Mouse (Mus musculus) naive thymus-derived CD4-positive, alpha-beta T cell, adult 2 months (primary cell): ENCODE measurements around the gene Fam89b.

Source experiments
- DNase-seq: peaks from one replicate; pipeline ENCODE4 v3.0.0-alpha.2; 2011; ENCODE audit warnings: low read depth

The Fam89b gene

DNA sequence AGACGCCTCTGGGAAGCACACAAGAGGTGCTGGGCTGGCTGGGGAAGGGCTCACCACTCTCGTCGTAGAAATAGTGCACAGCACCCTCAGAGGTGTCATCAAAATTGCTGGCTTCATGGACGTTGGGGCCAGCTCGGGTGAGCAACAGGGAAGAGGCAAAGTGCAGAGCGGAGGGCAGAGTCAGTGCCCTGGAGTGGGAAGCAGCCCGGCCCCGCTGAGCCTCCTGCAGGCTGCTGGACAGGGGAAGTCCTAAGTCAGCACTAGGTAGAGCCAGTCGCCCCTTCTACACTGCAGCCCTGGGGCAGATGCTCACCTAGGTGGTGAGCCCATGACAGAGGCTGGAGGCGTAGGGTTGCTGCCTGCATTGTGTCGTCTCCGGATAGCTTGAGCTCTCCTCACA lies 45.2 kb downstream of the Fam89b start:
- DNase-seq = no peak

DNA sequence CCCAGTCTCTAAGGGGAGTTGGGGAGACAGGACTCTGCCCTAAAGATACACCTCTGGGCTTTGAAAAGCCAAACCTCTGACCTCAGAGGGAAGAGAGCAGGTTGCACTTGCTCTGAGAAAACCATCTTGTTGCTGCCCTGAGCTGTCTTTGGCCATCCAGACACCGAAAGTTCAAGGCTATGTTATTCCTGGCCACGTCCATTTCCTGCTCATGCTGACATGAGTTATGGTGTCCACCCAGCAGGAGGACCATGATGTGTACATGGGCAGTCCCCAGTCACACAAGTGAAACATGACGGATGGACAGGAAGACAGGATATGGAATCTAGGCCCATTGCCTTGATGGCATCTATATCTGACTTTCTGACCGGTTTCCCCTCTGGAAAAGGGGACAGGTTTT lies 49.0 kb downstream of the Fam89b start:
- no peak for DNase-seq
